Mouse (Mus musculus) gastrocnemius, postnatal 10 days (tissue): ENCODE results near the gene Osbp2. TPM values are rescaled to one million over a fixed set of nuclear protein-coding genes. Genes with fewer than 3 reads are reported as not detected.

ENCODE experiments used
- DNase-seq: peaks from one replicate; pipeline ENCODE4 v3.0.0; 2021; ENCODE audit warnings: mixed read lengths
- total RNA-seq, 2 experiments: library from RNA; stranded (reverse); gene quantifications; 2 replicates each; pipeline ENCODE4 v1.2.3; 2021

Gene Osbp2
- total RNA-seq, 2 experiments from 2014 or later, result 0.49 to 0.88 TPM

- DNase-seq, result no peak
These were observed 104.3 kb downstream of the Osbp2 start for GRCm38 (mm10) chr11:3759433-3759832.

DNA sequence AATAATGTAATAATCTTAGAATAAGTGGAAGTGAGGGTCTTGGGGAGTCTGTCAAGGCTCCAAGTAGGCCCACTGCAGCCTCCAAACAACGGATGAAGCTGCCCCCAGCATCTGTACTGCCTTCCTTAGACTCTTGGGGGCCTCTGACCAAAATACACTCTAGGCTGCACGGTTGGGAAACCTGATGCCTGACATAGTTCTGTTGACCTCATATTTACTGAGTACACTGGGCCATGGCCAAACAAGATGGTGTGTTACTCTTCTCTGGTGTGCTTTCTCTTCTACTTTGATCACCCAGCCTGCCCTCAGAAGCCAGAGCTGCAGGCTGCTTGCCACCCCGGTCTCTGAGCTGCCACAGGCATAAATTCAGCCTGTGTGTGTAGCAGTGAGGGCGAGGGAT lies 108.4 kb downstream of the Osbp2 start:
- no peak for DNase-seq

DNA sequence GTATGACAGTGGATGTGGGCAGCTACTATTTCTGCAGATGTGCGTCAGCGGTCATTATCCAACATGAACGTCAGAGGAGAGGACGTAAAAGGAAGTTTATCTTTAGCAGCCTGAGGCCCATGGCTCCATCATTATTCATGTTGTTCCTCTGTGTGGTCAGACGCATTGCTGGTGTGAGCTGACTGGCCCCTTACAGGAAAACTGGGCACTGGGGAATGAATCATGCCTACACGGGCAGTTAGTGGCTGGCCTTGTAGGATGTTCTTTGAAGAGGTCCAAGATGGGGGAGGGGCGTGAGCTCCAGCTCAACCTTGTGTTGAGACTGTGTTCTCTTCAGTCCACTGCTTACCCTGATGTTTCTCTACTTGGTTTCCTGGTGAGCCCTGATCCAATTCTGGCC lies 109.0 kb downstream of the Osbp2 start:
- DNase-seq, result no peak

DNA sequence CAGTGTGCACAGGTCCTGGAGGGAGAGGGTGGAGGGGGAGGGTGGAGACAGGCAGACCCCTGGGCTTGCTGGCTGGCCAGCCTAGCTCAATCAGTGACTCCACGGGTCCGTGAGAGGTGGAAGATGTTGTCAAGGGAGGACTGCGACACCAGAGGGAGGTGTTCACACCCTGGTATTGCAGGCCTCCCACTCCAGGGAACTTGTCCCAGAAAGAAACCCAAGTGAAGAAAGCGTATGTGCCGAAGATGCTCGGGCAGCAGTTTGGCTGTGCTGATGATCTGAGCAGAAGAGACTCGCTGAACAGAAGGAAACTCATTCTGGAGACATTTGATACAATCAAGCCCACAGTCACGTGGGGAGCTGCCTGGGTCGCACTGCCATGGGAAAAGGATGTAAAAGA lies 109.8 kb downstream of the Osbp2 start:
- no peak for DNase-seq

DNA sequence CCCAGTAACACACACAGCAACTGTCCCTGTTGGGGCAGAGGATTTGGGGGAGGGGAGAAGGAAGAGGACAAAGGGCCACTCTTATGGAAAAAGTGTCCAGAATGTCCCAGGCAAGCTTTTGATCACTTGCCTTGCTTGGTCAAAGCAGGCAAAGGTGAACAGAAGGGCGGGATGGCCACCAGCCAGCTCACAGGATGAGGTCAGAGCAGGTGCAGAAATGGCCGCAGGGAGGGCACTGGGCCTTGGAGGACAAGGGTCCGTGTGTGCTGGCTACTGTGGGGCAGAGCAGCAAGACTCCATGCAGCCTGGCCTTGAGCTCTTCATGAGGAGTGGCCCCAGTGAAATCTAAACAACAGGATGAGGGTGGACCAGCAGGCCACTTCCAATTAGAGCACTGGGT lies 110.9 kb downstream of the Osbp2 start:
- no peak for DNase-seq

GRCm38 (mm10) chr11:3749831-3750230 lies 113.9 kb downstream of the Osbp2 start:
- DNase-seq, result no peak

DNA sequence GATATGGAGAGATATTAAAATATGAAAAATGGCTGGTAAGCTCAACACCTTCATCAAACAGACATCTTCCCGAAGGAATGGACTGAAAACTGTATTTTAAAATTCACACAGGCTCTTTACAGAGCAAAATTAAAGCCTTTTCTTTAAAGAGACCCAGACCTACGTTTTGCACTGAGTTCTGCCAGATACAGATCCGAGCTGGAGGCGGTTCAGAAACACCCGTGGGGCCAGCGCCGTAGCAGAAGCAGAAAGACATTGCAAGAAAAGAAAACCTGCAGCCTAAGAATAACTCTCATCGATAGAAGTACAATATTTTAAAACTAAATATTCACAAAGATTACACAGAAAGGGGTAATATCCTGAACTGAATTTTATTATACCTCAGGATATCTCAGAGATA lies 121.3 kb downstream of the Osbp2 start:
- DNase-seq, result no peak

- no peak for DNase-seq
These were observed 122.5 kb downstream of the Osbp2 start for GRCm38 (mm10) chr11:3741183-3741582.

DNA sequence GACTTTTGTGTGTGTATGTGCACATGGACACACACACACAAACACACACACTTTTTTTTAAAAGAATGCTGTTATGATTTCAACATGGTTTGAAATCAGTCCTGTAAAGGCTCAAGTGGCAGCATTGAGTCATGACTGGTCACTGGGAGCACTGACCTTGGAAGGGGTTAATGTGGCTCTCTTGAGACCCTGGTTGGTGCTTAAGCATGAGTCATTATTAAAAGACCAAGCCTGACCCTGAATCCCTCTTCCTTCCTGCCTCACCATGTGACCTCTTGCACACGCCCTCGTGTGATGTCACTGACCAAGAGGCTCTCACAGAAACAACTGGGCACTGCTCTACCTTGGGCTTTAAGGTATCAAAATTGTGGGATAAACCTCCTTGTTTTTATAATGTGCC lies 124.9 kb downstream of the Osbp2 start:
- DNase-seq, result no peak

DNA sequence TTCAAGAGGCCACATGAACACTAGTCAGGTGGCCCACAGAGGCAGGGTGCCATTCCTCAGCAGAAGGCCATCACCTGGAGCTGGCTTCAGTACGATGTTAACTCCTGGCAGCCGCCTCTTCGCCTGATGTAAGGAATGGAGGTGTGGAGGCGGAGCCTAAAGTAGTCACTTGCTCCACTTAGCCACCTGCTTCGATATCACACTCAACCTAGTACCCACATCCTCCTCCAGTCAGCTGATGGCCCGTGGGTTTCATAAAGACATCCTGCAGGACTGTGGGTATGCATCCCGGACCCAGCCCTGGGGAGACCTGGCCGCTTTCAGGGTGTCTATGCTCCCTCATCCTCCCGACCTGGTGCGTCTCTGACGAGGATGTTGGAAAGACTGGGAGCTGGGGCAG lies 128.0 kb downstream of the Osbp2 start:
- DNase-seq, result no peak

GRCm38 (mm10) chr11:3733933-3734636 lies 129.6 kb downstream of the Osbp2 start:
- DNase-seq, result no peak

- DNase-seq, result no peak
These were observed 132.2 kb downstream of the Osbp2 start for GRCm38 (mm10) chr11:3731469-3731868.

- no peak for DNase-seq
These were observed 136.1 kb downstream of the Osbp2 start for GRCm38 (mm10) chr11:3727438-3728105.

DNA sequence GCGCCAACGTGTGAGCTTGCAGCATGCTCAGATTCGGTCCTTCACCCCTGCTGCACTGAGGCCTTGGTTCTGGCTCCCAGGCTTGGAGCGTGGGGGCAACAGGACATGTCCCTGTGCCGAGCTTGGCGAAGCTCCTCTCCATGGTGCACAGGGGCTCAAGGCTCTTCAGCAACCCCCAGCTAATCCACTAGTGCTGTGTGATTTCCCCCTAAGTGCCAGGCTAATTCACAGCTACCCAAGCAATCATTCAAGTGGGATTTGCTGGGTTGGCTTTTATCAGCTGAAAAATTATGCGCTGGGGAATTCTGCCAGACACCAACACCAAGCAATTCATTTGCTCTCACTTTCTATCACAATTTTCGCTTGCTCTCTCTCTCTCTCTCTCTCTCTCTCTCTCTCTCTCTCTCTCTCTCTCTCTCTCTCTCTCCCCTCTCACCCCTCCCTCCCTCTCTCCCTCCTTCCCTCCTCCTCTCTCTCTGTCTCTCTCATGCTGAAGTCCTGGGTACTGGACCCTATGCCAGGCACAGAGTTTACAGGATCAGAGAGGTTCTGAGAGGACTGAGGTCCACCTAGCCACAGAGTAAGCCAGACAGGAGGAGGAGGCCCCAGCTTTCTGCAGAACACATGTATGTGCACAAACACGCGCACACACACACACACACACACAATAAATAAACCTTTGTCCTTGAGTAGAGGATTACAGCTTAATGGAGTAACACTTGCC lies 138.2 kb downstream of the Osbp2 start:
- no peak for DNase-seq

DNA sequence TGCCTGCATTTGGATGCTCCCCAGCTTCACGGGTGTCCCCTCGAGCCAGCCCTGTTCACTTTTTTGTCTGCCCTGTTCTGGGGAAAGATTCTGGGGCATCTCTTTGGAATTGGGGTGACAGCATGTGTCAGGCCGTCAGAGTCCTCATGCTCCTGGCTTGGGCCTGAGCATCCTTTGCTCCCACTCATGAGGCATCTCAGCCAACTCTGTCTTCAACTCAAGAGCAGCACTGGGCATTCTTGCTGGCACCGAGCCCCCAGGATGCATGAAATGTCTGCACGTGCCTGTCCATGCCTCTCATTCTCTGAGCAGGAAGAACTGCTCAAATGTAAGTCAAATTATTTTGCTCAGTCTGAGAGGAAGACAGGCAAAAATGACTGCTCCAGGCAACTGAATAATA lies 139.0 kb downstream of the Osbp2 start:
- no peak for DNase-seq

GRCm38 (mm10) chr11:3723910-3724309 lies 139.8 kb downstream of the Osbp2 start:
- no peak for DNase-seq

- DNase-seq, result no peak
These were observed 140.8 kb downstream of the Osbp2 start for GRCm38 (mm10) chr11:3722861-3723260.

- no peak for DNase-seq
These were observed 141.7 kb downstream of the Osbp2 start for GRCm38 (mm10) chr11:3722036-3722435.

GRCm38 (mm10) chr11:3716662-3717061 lies 147.0 kb downstream of the Osbp2 start:
- DNase-seq, result no peak

GRCm38 (mm10) chr11:3714486-3714885 lies 149.2 kb downstream of the Osbp2 start:
- DNase-seq, result peak; percentile 66

GRCm38 (mm10) chr11:3710203-3710602 lies 153.5 kb downstream of the Osbp2 start:
- no peak for DNase-seq

DNA sequence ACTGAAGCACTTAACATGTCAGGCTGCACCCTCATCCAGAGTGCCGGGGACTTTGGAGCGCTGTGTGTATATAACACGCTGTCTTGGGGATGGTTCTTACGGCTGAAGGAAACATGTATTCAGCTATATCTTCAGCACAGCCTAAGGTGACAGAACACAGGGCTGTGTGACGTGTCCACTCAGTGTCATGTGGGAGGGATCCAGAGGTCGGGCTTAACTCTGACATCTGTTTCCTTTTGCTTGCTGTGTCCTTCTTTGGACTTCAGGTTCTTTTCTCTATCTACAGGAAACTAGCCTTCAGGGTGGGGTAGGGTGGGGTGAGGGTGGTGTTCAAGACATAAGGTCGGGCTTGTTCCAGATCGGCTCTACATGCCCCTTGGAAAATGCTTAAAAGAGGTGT lies 156.6 kb downstream of the Osbp2 start:
- no peak for DNase-seq

DNA sequence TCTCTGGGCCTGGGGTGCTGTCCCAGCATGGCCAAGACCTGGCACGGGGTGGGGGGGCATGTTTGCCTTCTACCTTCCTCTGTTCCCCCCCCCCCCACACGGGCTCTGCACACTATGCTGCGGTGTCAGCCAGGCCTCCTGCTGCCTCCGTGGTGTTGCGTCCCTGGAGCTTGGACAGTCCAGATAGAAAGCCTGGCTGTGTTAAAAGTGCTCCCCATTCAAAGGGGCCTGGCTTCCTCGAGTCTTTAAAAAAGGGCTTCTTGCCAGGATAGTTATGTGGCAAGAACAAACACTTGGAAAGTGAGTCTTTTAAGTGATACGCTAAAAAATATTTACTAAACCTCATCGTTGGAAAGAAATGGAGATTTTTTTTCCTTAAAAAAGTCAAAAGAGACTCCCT lies 159.3 kb downstream of the Osbp2 start:
- DNase-seq, result no peak
